Mouse (Mus musculus) limb, embryonic 10.5 days (tissue): Measurements from ENCODE around the gene Stpg1. TPM values are rescaled to one million over a fixed set of nuclear protein-coding genes. Genes with fewer than 3 reads are reported as not detected.

Experiments
- DNase-seq: peaks from one replicate; pipeline ENCODE4 v3.0.0-alpha.2; 2017; ENCODE audit warnings: low spot score
- H3K27ac ChIP-seq: fragments of 300-500 bp; sonication (generic); 2 replicates; pipeline ENCODE4 v1.5.1; 2016; ENCODE audit warnings: mild to moderate bottlenecking
- H3K27me3 ChIP-seq: fragments of 300-500 bp; sonication (generic); 2 replicates; pipeline ENCODE4 v1.6.1; 2016; ENCODE audit warnings: low read depth, mild to moderate bottlenecking; ENCODE audit not compliant: poor library complexity, severe bottlenecking
- H3K36me3 ChIP-seq: fragments of 300-500 bp; sonication (generic); 2 replicates; pipeline ENCODE4 v1.6.1; 2016; ENCODE audit warnings: mild to moderate bottlenecking, moderate library complexity
- H3K4me1 ChIP-seq: fragments of 300-500 bp; sonication (generic); 2 replicates; pipeline ENCODE4 v1.6.1; 2016
- H3K4me3 ChIP-seq: fragments of 300-500 bp; sonication (generic); 2 replicates; pipeline ENCODE4 v1.5.1; 2016; ENCODE audit warnings: mild to moderate bottlenecking, moderate library complexity
- H3K9me3 ChIP-seq: fragments of 300-500 bp; sonication (generic); replicated peaks from 2 replicates; pipeline ENCODE4 v1.6.1; 2016; ENCODE audit warnings: mild to moderate bottlenecking
- WGBS: fragments of 180-500 bp; shearing (Covaris S2); methylation state at CpG from one replicate; pipeline ENCODE4 v1.1.7; 2016; 5-methylcytosine and 5-hydroxymethylcytosine counted together
- polyA plus RNA-seq: library from polyadenylated mRNA; unstranded; fragments of >200 nt; fragmentation: Nextera tagmentation; extraction: Ambion mirVana; gene quantifications from 2 replicates; pipeline ENCODE4 v1.2.1, GENCODE M21; 2016

The Stpg1 gene
- polyA plus RNA-seq, 1 experiment from 2014 or later: not detected

DNA sequence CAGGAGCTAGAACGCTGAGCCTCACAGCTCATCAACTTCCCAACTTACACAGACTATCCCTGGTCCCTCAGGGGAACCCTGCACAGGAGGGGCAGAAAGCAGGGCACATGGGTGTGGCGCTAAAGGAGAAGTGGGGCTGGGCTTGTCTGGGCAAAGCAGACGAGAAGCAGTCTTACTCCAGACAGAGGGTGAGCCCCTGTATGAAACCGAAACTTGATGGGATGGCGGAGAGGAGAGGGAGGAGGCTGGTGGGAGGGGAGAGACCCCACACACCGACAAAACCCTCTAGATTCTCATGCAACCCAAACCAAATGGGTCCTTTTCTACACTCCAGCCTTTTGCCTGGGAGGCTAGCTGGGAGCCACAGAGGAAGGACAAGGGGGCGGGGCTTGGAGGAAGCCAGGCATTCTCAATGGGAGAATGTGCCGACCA, 50.5 kb downstream of the Stpg1 start:
- Histone ChIP-seq H3K36me3 (no peaks in the 10 kb centered on the region), H3K27ac (peak overlapping the region; percentile 64)

DNA sequence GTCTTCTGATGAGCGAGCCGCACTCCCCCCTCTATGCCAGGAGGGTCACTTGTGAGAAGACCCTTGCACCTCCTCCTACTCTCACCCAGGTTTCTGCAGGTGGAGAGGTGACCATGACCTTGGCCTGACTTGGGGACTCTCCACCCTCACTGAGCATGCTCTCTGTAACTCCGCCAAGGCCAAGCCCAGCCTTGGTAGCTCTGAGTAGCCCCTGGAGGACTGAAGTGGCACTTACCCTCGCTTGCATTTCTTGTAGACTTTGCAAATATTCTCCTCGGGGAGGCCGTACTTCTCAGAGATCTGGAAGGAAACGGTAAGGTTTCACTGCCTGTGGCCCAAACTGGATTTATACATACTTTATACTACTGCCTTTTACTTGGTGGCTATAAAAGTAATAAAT, 51.4 kb downstream of the Stpg1 start:
- 87% methylated on average over 7 of the region's 7 CpGs for WGBS
- Histone ChIP-seq H3K36me3 (no peaks in the 10 kb centered on the region), H3K9me3 (no peaks in the 10 kb centered on the region), H3K4me3 (no peak overlapping the region), H3K4me1 (peaks cover 60% of the 10 kb centered on the region), H3K27me3 (peaks cover 61% of the 10 kb centered on the region), H3K27ac (no peak overlapping the region)
- no peak for DNase-seq

More for the DNA sequence above, 50.5 kb downstream of the Stpg1 start:
- peaks cover 52% of the 10 kb centered on the region for H3K27me3 ChIP-seq
- 7% methylated on average over 8 of the region's 8 CpGs for WGBS
- DNase-seq: no peak
- no peaks in the 10 kb centered on the region for H3K9me3 ChIP-seq
- peak overlapping the region; percentile 39 for H3K4me3 ChIP-seq
- peaks cover 51% of the 10 kb centered on the region for H3K4me1 ChIP-seq

DNA sequence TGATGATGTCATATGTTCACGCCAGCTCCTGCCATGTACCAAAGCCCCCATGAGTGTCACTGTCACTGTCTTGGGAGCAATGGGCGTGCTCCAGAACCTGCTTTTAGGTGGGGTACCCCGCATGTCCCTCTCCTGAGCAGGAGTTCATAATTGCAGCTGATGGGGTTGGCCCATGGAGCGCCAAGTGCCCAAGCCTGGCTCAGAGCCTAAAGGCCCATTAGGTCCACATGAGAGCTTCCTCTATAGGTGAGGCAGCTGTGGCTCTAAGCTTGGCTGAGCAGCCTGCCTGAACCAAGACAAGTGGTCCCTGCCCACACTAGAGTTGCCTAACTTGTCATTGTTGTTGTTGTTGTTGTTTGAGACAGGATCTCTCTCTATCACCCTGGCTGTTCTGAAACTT, 52.2 kb downstream of the Stpg1 start:
- Histone ChIP-seq H3K27me3 (peaks cover 68% of the 10 kb centered on the region), H3K4me3 (no peak overlapping the region), H3K9me3 (no peaks in the 10 kb centered on the region), H3K36me3 (no peaks in the 10 kb centered on the region), H3K27ac (peak overlapping the region; percentile 77; the same call in 1 of the 2 replicates), H3K4me1 (peaks cover 64% of the 10 kb centered on the region)
- WGBS: 95% methylated on average over 4 of the region's 4 CpGs
- no peak for DNase-seq

DNA sequence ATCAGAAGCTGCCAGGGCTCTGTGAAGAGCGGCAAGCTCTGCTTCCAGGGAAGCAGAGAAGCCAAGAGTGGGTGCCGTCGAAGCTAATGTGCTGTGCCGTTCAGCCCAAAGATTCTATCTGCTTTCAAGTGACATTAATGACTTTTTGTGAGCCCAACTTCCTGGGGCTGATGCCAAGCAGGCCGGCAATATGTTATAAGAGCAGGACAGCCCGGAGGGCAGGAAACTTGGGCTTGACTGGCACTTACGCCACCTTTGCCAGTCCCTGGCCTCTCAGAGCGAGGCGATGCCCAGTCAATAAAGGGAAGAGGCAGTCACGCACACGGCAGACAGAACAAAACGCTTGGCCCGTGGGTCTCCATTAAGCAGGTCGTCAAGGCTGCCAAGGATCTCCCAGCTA, 53.0 kb downstream of the Stpg1 start:
- H3K4me1 ChIP-seq: peaks cover 72% of the 10 kb centered on the region
- no peaks in the 10 kb centered on the region for H3K9me3 ChIP-seq
- DNase-seq: no peak
- no peaks in the 10 kb centered on the region for H3K36me3 ChIP-seq
- peak overlapping the region; percentile 8; the same call in 1 of the 2 replicates for H3K4me3 ChIP-seq
- peak overlapping the region; percentile 77 for H3K27ac ChIP-seq
- H3K27me3 ChIP-seq: peaks cover 76% of the 10 kb centered on the region
- WGBS: 41% methylated on average over 14 of the region's 14 CpGs

DNA sequence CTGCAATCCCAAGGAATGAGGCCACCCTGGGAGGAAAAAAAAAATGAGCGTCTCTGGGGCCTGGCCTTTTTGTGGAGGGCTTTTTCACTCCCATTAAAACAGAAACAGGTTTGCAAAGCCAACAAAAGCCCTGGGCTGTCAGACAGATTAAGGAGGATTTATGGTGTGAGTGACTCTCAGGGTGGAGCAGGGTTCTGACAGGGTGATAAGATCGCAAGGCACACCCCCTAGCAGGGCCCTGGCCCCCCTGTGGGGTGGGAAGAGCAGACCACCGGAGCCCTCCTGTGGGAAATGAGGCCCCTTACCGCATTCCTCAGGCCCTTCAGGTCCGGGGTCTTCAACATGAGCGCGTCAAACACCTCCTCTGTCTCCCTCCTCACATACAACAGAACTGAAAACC, 53.5 kb downstream of the Stpg1 start:
- H3K27ac ChIP-seq: peak overlapping the region; percentile 77
- peaks cover 79% of the 10 kb centered on the region for H3K27me3 ChIP-seq
- 1% methylated on average over 7 of the region's 7 CpGs for WGBS
- no peaks in the 10 kb centered on the region for H3K9me3 ChIP-seq
- peak overlapping the region; percentile 8 for H3K4me3 ChIP-seq
- H3K36me3 ChIP-seq: no peaks in the 10 kb centered on the region
- H3K4me1 ChIP-seq: peaks cover 77% of the 10 kb centered on the region
- peak; percentile 46 for DNase-seq

DNA sequence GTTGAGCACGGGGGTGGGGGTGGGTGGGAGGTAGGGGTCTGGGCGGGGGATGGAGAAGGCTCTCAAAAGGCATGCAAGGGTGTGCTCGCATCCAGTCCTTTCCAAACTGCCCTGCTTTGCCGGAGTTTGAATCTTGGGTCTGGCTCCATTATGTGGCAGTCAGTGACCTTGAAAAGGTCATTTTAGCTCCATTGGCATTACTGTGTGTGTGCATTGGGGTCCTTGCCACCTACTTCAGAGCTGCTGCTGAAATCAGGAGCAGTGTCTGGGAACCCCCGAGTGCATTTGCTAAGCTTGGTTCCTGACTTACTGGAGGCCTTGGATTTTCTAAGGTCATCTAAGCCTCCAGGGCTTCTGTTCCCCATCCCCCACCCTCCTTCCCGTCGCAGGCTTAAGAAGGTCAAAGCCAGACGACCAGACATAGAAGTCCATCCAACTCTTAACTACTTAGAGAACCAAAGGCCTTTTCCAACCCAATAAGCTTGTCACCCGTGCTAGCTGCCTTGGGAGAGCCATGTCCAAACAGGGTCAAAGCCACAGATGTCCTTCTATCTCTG, 54.0 kb downstream of the Stpg1 start:
- Histone ChIP-seq H3K27ac (peak overlapping the region; percentile 77), H3K36me3 (no peaks in the 10 kb centered on the region), H3K9me3 (no peaks in the 10 kb centered on the region), H3K4me1 (peaks cover 82% of the 10 kb centered on the region), H3K4me3 (peak overlapping the region; percentile 8; the same call in 1 of the 2 replicates), H3K27me3 (peaks cover 84% of the 10 kb centered on the region)
- DNase-seq: no peak
- WGBS: 22% methylated on average over 9 of the region's 9 CpGs

DNA sequence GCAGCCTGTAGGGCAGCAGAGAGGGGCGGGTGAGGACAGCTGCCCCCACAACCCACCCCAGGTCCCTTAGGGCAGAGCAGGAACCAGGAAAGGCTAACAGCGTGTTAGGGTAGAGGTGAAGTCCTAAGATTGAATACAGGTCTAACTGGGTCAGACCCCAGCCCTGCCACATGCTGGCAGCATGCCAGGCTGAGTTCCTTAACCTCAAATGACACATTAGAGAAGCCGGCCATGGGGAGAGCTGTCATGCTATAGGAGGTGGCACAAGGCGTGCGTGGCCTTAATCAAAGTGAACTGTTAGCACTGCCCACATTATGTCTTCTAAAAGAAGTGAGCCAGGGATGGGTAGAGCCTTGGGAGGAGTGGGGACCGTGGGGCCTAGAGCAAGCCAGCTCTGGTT, 54.7 kb downstream of the Stpg1 start:
- peaks cover 83% of the 10 kb centered on the region for H3K4me1 ChIP-seq
- 73% methylated on average over 6 of the region's 6 CpGs for WGBS
- no peak for DNase-seq
- H3K9me3 ChIP-seq: no peaks in the 10 kb centered on the region
- no peaks in the 10 kb centered on the region for H3K36me3 ChIP-seq
- H3K27ac ChIP-seq: peak overlapping the region; percentile 77
- no peak overlapping the region for H3K4me3 ChIP-seq
- H3K27me3 ChIP-seq: peaks cover 85% of the 10 kb centered on the region

DNA sequence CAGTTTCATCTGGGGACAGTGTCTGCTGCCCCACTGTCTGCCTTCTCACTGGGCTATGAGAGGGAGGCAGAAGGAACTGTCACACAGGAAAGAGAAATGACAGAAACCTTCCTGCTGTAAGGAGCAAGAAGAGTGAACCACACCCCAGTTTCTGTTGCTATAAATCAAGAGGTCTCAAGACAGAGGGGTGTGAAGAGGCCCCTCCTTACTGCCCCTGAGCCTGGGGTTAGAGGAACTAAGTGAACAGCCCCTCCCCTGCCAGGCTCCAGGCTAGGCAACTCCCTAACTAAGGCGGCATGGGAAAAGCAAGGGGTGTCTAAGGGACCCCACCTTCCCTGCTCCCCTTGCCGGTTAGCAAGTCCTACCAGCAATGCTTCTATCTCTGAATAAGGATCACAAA, 69.2 kb downstream of the Stpg1 start:
- H3K4me1 ChIP-seq: peaks cover 39% of the 10 kb centered on the region
- 19% methylated on average over 2 of the region's 2 CpGs for WGBS
- H3K27ac ChIP-seq: no peak overlapping the region
- no peak overlapping the region for H3K4me3 ChIP-seq
- H3K36me3 ChIP-seq: no peaks in the 10 kb centered on the region
- peaks cover 61% of the 10 kb centered on the region for H3K27me3 ChIP-seq
- DNase-seq: no peak
- no peaks in the 10 kb centered on the region for H3K9me3 ChIP-seq

DNA sequence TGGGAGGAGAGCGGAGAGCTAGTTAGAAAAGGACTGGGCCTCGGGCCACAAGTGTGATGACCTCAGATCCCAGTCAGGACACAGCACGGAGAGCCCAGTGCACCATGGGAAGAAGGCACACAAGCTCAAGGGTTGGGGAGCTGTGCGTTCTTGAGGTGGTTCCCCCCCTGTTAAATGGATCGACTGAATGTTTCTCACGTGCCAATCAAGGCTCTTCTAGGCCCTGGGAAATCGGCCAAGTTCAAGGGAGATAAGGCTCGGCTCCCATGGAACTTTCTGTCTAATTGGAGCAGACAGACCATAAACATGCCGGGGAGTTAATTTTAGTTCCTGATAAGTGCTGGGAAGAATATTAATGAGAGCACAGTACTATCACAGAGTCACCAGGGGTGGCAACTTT, 70.8 kb downstream of the Stpg1 start:
- no peak overlapping the region for H3K27ac ChIP-seq
- H3K27me3 ChIP-seq: peaks cover 73% of the 10 kb centered on the region
- no peak overlapping the region for H3K4me3 ChIP-seq
- no peaks in the 10 kb centered on the region for H3K9me3 ChIP-seq
- no peaks in the 10 kb centered on the region for H3K36me3 ChIP-seq
- 78% methylated on average over 9 of the region's 9 CpGs for WGBS
- peaks cover 50% of the 10 kb centered on the region for H3K4me1 ChIP-seq
- DNase-seq: no peak

DNA sequence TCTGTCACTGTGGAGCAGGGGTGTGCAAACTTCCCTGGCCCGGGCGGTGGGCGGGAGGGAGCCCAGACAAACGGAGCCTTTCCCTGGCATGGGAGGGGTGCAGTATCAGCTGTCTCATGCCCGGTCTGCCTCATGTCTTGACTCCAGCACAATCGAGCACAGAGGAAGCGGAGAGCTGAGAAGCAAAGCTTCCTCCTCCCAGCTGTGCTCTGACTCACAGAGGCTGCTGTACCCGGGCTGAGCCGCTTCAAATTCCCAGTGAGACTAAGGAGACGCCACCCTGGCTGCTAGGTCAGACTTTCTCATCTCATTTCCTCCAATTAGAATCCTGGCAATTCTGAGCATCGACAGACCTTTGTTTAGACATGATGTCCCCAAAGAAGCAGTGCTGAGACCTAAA, 72.5 kb downstream of the Stpg1 start:
- Histone ChIP-seq H3K36me3 (no peaks in the 10 kb centered on the region), H3K27me3 (peaks cover 89% of the 10 kb centered on the region), H3K4me3 (no peak overlapping the region), H3K27ac (peak overlapping the region; percentile 59), H3K9me3 (no peaks in the 10 kb centered on the region), H3K4me1 (peaks cover 64% of the 10 kb centered on the region)
- WGBS: 38% methylated on average over 11 of the region's 11 CpGs
- no peak for DNase-seq

DNA sequence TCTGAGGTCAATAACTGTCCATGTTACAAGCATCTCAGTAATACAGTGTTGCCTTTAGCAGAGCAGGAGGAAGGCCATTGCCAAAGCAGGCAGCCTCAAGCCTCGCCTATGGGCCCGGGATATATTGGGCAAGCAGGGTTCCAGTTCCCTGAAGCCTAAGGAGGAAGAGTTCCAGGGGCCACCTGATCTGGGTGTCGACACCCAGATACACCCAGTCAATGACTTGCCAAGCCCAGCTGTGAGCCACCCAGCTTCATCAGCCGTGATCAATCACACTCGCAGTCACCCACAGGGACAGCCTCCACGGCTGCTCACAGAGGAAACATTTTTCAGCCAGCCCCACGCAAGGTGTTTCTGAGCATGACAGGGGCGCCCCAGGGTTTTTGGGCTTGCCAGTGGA, 72.9 kb downstream of the Stpg1 start:
- Histone ChIP-seq H3K4me3 (no peak overlapping the region), H3K9me3 (no peaks in the 10 kb centered on the region), H3K27me3 (peaks cover 94% of the 10 kb centered on the region), H3K4me1 (peaks cover 68% of the 10 kb centered on the region), H3K27ac (0 out of 2 replicates have a peak overlapping the region, but pooled peaks have one; percentile 59), H3K36me3 (no peaks in the 10 kb centered on the region)
- no peak for DNase-seq
- WGBS: 29% methylated on average over 8 of the region's 8 CpGs

DNA sequence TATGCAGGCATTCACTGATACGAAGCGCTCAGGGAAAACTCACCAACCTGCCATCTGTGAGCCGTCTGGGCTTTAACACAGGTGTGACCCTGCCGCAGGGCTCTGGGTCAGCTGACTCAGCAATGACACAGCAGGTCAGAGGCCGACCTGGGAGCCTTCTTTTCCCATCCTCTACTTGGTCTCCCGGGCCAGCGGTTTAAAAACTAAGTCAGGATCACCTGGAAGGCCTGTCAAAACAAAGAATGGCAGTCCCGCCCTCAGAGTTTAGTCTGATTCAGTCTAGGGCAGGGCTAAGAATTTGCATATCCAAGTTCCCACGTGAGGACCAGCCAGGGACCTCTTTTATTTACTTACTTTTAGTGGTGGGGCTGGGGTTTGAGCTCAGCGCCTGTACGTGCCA, 74.6 kb downstream of the Stpg1 start:
- Histone ChIP-seq H3K27ac (peak overlapping the region; percentile 31; the same call in 1 of the 2 replicates), H3K27me3 (peaks cover 96% of the 10 kb centered on the region), H3K4me3 (peak overlapping the region; percentile 45), H3K4me1 (peaks cover 75% of the 10 kb centered on the region), H3K9me3 (no peaks in the 10 kb centered on the region), H3K36me3 (no peaks in the 10 kb centered on the region)
- no peak for DNase-seq
- 1% methylated on average over 11 of the region's 11 CpGs for WGBS

DNA sequence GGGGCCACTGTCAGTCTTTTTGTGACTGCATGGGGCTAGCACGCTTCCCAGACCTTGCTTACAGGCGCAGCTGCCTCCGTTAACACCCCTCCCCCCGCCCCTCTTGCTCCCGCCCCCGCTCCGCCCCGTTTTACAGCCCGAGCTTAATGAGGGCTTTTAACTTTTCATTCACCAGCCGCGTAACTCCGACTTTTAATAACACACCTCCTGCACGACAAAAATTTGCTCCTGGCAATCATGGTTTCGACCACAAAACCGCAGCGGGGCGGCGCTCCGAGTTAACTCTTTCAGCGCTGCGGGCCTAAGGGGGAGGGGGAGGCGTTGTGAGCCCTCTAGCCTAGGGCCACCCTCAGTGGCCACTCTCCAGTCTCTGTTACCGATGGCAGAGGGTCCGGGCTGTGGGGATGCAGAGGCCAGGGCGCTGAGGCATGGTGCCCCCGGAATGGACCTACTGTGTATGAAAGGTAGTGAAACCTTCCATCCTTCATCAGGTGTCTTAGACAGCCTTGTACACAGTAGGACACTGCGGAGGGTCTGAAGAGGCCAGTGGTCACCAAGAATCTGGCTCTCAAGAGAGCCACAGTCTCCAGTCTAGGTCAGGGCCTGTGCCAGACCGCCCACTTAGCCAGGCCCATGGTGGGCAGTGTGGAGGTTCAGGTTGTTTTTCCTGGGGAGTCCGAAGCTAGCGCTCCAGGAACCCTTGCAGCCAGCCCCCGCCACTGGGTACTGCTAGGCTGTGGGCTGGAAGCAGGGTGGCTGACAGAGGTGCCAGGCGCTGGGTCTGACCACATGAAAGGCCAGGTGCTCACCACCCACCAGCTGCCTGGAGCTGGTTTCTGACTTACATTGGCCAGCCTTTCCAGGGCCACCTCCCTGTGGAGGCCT, 75.8 kb downstream of the Stpg1 start:
- Histone ChIP-seq H3K9me3 (no peaks in the 10 kb centered on the region), H3K4me1 (peaks cover 74% of the 10 kb centered on the region), H3K4me3 (peak overlapping the region; percentile 45), H3K27ac (peak overlapping the region; percentile 79), H3K27me3 (peaks cover 96% of the 10 kb centered on the region), H3K36me3 (no peaks in the 10 kb centered on the region)
- 8% methylated on average over 32 of the region's 32 CpGs for WGBS
- DNase-seq: peak; percentile 82
